Mouse (Mus musculus): ENCODE data around the gene Rpl24.

- no peak for TF ChIP-seq EP300 (IDR thresholded peaks at IDR 0.05; ENCODE audit: low read depth)
- no peak for TF ChIP-seq CTCF (IDR thresholded peaks at IDR 0.05; ENCODE audit: low read depth)
These were observed 27.3 kb upstream of the Rpl24 start for GRCm38 (mm10) chr16:55938761-55939160.
